Mouse (Mus musculus): ENCODE results near the gene Slc25a47. TPM values are rescaled to one million over a fixed set of nuclear protein-coding genes. Genes with fewer than 3 reads are reported as not detected.

Gene Slc25a47
- total RNA-seq, 2 experiments from 2014 or later = 10.2 to 11.5 TPM

DNA sequence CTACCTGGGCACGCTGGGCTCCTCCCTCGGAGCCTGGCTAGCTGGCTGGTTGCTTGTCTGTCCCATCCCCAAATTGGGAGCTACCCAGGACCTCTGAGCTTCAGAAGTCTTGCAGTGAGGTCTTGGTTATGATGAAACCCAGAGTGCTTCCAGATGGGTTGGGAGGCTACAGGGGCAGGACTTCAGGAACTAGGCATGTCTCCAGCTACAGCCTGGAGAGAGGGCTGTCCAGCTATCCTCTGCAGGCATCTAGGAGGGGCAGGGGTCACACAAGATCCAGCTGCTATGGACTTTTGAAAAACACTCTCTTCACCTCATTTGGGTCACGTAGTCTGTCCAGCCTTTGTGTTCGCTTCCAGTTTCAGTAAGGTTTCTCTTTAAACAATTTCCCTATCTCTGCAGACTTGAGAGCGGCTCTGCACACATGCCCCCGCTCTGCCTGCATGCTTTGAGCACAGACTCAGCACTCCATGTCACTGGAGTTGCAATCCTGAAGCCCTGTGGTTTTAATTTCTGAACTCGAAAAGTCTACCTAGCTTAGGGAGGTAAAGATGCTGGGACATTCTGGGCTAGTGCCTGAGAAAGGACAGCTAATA lies 21.8 kb downstream of the Slc25a47 start:
- DNase-seq (ENCODE audit: low spot score in 2 of 2) = no peak

DNA sequence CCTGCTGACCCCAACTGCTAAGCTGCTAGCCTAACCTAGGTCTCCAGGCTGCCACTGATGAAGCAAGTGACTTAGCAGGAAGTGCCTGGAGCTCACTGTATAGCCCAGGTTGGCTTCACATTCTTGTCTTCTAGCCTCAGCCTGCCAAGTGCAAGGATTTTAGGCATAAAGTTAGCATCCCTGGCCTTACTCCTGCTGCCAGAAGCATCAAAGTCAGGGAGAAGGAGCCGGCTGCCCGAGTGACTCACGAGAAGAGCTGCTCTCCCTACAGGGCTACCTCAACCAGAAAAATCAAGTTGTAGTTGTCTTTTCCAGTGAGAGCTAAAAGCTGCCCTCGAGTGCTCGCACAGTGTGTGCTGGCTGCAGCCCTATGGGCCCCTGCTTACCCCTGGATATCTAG lies 22.6 kb downstream of the Slc25a47 start:
- DNase-seq (ENCODE audit: low spot score in 2 of 2) = no peak

DNA sequence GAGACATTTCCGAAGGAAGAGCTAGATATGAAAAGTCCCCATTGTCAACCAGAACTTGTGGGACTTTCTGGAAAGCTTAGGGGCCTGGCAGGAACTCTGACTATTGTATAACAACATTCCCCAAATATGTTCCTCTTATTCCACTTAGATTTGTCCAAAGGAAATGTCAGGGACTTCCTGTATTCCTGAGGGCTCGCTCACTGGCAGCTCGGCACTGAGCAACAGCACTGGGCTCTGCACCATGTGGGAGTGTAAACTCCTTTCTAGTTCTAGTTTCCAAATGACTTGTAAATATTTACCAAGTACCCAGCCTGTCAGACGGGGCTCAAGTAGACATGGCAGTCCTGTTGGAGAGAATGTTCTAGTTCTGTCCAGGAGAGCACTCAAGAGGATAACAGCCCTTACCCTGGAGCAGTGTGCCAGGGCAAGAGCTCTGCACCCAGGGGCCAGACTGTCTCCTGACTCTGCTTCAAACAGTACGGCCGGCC lies 29.2 kb downstream of the Slc25a47 start:
- DNase-seq (ENCODE audit: low spot score in 2 of 2) = no peak

DNA sequence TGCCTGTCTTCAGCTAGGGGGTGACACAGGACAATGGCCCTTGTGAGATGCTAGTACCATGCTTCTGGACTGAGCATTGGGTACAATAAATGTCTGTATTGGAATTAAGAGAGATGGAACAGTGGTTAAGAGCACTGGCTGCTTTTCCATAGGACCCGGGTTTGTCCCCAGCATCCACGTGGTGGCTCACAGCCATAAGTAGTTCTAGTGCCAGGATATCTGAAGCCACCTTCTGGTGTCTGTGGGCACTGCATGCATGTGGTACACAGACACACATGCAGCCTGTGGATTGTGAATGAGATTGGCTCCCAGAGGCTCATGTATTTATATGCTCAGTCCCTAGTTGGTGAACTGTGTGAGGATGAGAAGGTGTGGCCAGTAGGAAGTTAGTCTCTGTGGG lies 33.7 kb downstream of the Slc25a47 start:
- DNase-seq (ENCODE audit: low spot score in 2 of 2) = no peak

DNA sequence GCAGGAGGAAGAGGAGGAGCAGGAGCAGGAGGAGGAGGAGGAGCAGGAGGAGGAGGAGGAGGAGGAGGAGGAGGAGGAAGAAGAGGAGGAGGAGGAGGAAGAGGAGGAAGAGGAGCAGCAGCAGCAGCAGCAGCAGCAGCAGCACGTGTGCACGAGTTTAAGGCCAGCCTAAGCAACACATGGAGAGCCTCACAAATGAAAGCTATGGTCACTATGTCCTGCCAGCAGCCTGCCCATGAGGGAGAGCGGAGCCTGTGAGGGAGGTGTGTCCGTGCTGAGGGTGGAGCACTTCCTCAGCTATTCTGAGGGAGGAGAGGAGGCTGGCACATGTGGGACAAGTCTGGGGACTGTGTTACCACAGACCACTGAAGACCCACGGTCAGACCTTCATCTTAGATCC lies 37.3 kb downstream of the Slc25a47 start:
- DNase-seq (ENCODE audit: low spot score in 2 of 2) = no peak

DNA sequence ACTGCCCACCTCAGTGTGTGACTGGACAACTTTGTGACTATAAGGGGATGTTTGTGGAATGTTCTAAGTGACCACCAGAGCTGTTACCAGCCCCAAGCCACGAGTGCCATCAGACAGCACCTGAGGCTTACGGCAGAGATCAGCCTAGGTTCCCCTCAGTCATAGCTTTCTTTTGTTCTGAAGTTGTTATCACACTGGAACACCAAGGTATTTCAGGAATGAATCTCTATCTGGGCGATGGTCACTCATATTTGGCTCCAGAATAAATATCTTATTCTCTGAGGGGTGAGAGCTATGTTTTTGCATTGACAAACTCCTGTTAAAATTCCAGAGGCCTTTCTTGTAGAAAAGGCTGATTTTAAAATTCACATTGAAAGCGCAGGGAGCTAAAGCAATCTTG lies 43.3 kb downstream of the Slc25a47 start:
- no peak for DNase-seq (ENCODE audit: low spot score in 2 of 2)

DNA sequence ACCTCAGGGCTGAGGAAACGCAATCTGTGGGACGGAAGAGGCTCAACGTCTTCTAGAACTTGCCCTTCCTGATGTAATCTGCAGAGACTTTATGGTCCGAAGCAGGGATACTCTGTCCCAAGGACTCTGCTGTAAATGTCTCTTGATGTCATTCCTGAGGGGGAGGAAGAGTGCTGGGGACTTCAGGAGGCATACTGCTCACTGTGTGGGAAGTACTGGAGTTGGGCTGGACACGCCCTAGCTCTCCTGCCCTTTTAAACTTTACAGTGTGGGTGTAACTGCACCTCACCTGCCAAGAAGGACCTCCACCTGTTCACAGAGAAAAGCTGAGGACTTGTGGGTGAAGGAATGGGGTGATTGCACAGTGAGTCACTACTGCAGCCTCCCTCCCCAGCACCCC lies 44.8 kb downstream of the Slc25a47 start:
- no peak for DNase-seq (ENCODE audit: low spot score in 2 of 2)

DNA sequence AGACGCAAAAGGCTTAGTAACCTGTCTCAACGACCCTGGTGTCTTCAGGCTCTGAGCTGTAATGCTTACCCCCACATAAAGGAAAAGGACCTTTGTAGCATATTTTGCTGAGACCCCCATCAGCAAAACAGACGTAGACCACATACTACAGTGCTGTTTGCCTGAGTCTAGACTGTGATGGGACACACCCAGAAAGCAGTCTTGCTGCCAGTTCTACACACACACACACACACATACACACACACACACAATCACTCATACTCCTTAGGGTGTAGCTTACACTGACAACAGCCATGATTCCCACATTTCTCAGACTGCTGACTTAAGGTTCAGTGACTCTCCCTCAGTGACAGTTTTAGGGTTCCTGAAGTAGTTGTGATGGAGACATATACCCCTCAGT lies 45.3 kb downstream of the Slc25a47 start:
- DNase-seq (ENCODE audit: low spot score in 2 of 2) = no peak

DNA sequence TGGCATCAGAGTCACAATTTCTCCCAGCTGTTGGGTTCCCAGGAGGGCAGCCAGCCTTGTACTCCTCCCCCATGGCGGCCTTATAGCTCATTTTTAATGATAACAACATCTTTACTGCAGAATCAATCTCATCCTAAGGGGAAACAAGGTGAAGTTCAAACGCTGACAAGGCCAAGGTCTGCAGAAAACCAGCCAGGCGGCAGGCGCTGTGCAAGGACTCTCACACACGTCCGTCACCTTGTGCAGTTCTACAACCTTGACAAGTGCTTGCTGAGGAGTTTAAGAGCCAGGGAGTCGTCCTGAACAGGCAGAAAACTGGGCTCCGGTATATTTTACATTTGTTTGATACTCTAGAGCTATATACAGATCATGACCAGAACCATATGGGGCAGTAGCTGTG lies 46.9 kb downstream of the Slc25a47 start:
- DNase-seq (ENCODE audit: low spot score in 2 of 2) = no peak

DNA sequence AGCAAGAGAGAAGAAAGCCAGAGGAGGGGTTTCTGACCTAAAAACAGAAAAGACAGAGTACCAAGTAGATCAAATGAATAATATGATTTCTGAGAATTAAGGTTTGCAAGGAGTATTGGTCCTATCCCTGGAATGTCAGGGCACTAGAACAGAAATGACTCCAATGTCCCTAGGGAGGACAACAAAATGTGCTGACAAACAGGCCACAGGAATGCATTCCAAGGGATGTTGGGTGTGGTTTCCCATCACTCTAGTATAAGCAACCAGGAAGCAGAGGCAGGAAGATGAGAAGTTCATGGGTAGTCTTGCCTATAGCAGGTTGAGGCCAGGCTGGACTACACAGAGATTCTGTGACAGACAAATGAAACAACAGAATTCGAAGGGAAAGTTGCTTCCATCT lies 50.1 kb downstream of the Slc25a47 start:
- no peak for DNase-seq (ENCODE audit: low spot score in 2 of 2)

DNA sequence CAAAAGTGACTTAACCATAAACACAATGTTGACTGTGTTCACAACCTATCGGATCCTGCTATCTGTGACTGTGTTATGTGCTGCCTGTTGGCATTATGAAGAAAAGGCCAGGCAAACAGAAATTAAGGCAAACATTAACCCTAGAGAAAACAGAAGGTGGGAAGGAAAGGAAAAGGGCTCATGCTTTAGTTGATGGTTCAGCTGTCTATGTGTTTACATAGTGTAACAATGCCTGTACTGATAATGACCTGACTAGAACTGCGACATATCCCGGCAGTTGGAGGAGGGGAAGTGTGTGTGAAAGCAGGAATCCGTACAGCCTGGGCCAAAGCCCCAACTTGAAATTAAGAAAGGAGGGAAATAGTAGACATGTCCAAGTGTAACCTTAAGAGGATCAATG lies 51.2 kb downstream of the Slc25a47 start:
- no peak for DNase-seq (ENCODE audit: low spot score in 2 of 2)

DNA sequence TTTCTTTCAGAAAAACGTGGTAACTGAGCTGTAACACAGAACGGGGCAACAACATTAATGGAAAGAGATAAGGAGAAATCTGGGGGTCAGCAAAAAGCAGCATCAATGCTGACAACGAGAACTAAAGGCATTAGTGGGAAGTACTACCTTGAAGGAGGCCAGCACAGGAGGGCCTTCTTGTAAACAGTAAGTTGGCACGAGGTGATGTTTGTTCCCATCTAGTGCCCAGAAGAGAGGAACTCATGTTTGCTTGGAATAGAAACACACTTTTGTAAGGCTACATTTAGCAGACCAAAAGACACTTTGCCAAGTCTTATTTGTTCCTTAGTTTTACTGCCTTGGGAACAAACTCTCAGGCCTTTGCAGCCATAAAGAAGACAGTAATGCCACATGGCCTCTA lies 52.8 kb downstream of the Slc25a47 start:
- DNase-seq (ENCODE audit: low spot score in 2 of 2) = no peak

DNA sequence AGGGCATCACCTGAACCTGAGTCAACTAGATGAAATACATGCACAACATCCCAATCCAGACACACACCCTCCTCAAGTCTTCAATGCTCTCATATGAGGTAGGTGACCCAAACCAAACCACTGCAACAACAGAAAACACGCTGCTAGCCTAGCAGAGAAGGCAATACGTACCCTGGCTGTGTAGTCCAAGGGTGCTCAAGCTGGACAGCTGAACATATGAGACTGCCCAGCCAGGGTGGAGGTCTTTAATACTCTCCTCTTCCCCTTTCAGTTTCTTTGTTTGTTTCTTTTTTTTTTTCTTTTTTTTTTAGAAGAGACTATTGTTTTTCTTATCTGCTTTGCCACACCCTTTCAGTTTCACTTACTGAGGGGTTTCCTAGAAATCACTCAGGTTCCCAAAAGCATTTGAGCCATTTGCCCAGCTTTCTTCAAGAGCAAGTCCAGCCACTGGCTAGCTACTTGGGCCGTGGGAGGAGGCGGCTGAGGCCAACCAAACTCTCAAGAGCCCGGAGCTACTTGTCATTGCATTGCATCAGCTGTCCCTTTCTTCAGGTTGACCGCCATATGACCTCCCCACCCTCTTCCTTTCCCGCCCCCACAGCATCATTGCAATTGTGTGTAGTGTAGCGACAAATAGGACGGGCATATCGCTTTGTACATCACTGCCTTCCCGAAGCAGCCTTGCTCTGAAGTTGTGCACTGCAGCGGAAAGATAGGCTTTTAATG lies 57.3 kb downstream of the Slc25a47 start, which contains the start of gene Wdr25:
TSS of gene Wdr25 (plus strand) at position 643 of the 726 bp plus-strand sequence.
- no peak for DNase-seq (ENCODE audit: low spot score in 2 of 2)

DNA sequence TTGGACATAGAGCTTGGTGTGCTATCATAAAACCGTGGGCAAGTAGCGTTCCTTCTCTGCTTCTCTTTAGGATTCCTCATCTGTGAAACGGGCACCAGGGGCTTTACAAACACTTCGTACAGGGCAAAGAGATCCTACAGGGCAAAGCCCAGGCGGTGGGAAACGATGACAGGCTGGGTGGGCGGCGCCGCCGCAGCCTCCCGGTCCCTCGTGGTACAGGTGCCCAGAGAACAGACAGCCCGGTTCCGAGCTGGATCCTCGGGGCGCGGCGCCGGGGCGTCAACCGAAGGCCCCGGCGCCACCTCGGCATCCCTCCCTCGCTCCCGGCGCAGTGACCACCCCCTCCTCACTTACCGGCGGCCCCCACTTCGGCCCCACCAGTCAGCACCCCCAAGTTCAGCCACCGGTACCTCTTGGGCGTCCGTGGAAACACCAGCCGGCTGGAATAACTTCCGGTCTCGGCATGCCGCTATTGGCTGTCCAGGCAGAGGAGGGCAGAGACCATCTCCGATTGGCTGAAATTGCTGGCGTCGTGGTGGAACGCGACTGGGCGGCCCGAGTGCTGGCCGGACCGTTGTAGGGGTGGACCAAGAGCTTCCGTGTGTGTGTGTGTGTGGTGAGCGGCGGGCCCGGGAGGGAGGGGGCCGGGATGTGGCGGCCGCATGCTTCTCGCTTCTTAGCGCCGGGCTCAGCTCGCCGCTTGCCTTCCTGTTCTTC lies 58.0 kb downstream of the Slc25a47 start, which contains the start of gene Wars:
TSS of gene Wars (minus strand) at position 460 of the 717 bp plus-strand sequence.
- peak; percentile 94 to 97 for DNase-seq (ENCODE audit: low spot score in 2 of 2)

DNA sequence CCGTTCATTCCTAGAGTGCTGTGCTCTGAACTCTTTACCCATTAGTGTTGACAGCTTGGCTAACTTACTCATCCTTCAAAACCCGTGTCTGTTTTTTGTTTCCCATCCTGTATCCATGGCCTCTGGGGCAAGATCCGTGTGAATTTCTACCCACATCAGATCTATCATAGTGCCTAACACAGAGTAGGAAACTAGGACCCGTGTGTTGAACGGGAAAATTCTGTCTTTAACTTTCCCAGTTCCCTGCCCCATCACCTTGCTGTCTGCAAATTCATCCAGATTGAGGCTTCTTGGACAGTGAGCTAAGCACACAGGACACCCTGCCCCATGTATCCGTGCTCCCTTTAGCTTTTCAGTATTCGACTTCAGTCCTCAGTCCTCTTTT lies 58.6 kb downstream of the Slc25a47 start:
- no peak for DNase-seq (ENCODE audit: low spot score in 2 of 2)

DNA sequence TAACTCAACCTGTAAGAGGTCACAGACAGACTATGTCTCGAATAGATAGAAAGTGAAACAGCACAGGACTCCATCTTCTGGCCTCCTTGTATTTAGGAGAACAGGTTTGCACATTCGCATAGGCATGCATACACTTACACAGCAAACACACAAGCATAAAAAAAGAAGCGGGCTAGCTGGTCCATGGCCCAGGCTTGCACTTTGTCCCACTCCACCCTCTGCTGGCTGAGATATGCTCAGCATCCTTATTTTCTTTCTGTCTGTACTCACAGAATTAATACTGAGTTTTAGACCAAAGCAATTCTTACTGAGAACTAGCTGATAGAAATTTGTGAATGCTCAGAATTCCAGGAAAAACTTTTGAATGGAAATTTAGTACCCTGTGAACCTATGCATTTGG lies 60.2 kb downstream of the Slc25a47 start:
- no peak for DNase-seq (ENCODE audit: low spot score in 2 of 2)

DNA sequence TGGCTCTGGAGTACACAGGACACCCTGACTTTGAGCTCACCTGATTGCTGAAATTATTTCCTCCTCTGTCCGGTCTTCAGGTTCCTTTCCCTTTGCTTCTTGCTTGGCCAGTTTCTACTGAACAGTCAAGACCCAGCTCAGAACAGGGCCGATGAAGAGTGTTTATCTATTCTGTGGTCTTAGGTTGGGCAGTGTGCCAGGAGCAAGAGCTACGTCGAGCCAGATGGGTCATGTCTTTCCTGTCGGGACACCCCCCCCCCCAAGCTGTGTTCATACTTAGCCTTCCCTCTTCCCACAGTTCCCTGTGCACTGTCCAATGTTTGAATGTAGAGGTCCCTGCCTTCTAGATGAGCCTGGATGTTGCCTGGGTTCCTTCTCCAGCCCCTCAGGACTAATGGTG lies 65.5 kb downstream of the Slc25a47 start:
- DNase-seq (ENCODE audit: low spot score in 2 of 2) = no peak

DNA sequence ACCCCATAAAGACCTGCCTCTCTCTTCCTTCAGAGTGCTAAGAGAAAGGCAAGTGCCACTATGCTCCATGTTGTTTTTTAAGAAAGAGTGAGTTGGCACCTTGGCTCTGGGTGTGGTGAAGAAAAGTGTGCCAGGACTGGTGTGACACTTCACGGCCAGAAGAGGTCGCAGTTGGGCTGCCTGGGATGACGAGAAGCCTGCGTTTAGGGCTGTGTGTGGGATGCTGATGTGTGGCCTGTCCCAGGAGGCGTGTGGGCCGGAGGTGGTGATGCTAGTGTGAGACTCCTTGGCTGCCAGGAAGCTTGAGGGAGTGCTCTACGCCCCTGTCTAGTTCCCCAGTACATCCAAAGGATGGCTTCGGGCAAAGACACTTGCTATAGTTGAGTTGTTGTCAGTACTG lies 67.1 kb downstream of the Slc25a47 start:
- DNase-seq (ENCODE audit: low spot score in 2 of 2) = peak; percentile 50 to 60

DNA sequence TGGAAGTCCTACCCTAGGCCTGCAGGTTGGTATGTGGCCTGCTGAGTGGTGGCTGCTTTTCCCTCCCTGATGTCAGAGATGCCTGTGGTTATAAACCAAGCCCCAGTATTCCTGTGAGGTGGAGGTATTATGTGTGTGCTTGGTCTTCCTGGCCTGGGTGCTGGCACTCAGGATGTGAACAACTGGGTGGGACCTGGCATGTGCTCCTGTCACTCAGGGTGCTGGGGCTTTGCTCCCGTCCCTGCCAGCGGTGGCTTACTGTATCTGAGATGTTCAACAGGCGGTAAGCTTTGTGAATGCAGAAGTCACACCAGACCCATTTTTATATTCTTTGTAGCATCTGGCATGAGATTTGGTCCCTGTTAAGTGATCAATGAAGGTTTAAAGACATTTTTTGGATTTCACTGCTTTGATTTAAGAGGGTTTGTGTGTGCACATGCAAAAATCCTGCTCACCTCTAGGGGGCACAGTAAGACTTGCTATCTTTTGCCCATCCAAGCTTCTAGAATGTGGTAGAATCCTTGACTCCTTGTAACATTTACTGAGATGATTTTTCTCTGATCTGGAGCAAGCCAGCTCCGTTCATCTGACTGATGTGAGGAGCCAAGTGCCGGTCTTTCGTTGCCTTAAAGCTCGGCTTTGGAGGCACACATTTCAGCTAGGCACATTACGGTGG lies 67.9 kb downstream of the Slc25a47 start:
- DNase-seq (ENCODE audit: low spot score in 2 of 2) = peak; percentile 73 to 89

DNA sequence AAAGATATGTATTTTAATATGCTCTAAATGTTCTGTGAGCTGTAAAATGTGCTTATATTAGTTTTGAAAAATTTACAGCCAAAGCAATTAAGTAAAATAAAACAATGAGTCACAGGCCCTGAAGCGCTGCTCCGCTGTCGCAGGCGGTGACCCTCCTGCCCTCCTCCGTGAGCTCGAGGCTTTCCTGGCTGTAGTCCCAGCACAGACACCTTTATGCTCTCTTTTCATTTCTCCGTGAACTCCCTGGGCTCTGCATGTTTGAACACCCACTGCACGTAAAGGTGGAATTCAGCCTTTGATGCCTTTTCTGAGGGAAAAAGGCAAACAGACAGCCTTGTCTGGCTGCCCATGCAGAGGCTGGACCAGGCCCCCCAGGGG lies 68.4 kb downstream of the Slc25a47 start:
- no peak for DNase-seq (ENCODE audit: low spot score in 2 of 2)

DNA sequence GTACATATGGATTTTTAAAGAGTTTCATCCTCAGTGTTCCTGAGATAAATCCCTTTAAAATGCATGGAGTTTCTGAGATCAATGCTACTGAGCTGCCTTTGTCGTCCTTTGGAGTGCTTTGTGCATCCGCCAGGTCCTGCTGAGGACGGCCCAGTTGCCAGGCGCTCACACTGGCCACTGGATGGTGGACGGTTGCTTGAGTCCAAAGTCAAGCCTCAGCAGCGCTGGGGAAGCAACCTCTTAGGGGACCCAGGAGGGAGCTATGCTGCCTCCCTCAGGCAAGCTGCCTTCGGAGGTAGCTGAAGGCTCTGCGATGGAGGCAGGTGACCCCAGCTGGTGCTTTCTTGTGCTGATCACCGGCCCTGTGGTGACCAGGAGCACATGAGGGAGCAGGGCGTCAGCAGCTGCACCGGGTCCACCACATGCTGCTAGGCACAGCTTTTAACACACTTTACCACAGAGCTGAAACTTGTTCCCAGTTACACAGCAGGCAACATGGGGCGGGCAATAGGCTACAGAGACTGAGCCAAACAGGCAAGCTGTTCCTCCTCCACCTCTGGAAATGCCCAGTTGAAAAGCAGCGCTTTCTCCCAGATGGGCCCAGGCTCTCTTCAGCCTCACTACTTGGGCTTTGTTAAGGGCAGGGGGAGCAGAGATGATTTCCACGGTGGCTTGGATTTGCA lies 69.9 kb downstream of the Slc25a47 start:
- no peak for DNase-seq (ENCODE audit: low spot score in 2 of 2)

Measured in layer of hippocampus, postnatal 14 days (tissue).